Mouse (Mus musculus) kidney, adult 8-10 months (tissue): Measurements from ENCODE around the gene Syt12.

Experiments used
- DNase-seq, 2 experiments: peaks; one replicate each; pipeline ENCODE4 v3.0.0; 2022

The Syt12 gene

DNA sequence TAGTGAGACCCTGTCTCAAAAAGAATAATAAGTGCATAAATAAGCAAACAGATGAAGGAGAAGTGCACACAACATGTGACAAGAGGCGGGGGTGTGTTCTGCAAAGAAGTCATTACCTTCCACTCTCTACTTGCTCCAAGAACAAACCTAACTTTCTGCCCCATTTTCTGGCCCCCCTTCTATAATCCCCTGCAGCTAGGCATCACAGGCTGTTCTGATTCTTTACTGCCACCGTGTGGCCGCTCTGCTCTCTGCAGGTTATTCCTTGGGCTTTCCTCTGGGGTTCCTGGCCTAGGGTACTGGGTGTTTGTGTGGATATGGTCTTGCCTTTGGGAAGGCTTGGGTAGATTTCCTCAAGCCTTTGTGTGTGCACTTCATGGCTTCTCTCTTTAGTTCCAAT, 34.8 kb downstream of the Syt12 start:
- peak; percentile 68 to 87 for DNase-seq

DNA sequence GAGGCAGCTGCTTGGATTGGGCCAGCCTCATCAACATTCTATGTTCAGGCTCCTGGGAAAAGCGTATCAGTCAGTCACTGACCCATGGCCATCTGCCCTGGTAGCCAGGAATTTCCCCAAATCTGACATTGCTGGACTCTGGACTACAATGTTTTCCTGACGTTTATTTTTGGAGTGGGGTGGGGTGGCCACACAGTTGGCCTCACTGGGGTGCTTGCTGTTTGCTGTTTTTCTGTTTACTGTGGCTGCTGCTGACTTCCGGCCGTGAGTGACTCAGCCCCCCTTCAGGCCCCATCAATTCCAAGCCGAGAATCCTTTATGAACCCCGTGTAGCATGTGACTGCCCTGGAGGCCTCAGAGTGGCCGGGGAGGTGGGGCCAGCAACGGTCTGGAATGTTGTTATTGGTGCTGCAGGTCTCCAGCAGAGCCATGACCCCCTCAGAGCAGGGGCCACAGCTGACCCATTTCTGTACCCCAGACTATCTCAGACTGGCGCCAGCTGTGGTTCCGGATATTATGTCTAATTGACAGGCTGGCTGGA, 35.6 kb downstream of the Syt12 start:
- peak; percentile 82 to 89 for DNase-seq

DNA sequence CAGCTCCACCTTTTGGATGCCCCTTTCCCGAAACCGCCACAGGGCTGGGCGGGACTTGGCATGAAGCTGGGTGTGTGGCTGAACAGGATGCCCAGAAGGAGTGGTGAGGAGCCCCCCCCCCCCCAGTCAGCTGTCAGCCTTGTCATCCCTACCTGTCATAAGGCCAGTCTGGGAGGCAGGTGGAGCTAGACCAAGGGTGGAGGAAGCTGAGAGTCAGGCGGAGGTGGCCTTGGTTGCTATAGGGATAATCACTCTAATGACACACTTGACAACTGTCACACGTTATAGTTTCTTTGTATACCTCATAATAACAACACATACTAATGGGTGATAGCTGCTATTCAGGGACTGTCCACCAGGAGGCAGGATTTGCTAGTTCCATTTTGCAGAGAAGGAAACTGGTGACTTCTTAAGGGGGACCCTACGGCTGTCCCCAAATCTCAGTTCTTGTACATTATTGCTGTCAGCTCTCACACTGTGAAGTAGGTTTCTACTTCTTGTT, 36.1 kb downstream of the Syt12 start:
- DNase-seq, result peak in 1 of 2 experiments; percentile 68

DNA sequence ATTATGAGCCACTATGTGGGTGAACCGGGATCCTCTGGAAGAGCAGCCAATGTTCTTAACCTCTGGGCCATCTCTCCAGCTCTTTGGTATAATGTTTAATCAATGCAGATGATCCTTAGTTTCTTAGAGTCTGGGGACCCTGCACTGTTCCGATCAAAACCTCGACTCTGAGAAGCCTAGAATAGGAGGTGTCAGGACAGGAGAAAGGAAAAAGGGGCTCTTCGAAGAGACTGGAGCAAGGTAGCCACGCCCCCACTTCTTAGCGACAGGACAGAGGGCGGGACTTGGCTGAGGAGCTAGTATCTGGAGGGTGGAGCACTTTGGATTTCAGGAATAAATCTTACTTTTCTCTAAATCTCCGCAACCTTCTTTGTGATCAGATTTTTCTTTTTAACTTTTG, 37.0 kb downstream of the Syt12 start:
- peak; percentile 69 to 76 for DNase-seq

DNA sequence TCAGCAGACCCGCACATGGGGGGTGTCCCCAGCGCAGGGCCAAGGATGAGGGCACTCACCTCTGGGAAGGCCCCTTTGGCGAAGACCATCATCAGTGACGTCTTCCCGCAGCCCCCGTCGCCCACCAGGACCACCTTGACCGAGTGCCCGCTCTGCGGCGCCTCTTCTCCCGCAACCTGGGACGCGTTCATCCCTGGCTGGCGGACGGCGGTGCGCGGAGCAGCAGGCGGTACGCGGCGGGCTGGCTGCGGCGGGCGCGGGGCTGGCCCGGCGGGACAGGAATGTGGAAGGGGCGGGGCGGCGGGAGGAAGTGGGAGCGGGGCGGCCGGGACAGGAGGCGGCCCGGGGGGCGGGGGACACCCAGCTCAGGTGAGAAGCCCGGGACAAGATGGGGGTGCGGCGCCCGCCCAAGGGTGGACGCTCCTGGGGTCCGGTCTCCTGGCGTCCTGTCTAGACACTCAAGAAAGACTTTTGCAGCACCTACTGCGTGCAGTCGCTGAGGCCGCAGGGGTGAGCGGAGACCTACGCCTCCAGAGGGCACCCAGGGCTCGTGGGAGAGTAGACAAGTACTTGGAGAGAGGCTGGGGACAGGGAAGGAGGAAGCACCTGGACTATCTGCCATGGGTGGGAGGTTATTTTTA, 38.0 kb downstream of the Syt12 start, which contains the start of gene Rhod:
Gene Rhod (minus strand): TSS at position 272 of the 641 bp plus-strand sequence.
- DNase-seq, result peak; percentile 65 to 78

DNA sequence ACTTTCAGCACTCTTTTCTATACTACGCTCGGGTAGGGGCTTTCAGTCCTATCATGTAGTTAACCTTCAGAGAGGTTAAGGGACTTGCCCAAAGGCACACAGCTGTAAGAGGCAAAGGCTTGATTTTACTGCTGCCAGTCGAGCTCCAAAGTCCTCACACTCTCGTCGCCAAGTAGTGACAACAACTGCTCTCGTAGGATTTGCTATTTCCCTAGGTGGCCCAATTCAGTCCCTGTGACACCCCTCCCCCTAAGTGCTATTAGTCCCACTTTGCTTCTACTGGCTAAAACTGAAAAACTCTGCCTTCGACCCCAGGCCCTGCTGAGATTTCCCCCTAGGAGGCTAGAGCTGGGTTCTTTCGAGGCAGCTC, 38.5 kb downstream of the Syt12 start:
- DNase-seq, result no peak

DNA sequence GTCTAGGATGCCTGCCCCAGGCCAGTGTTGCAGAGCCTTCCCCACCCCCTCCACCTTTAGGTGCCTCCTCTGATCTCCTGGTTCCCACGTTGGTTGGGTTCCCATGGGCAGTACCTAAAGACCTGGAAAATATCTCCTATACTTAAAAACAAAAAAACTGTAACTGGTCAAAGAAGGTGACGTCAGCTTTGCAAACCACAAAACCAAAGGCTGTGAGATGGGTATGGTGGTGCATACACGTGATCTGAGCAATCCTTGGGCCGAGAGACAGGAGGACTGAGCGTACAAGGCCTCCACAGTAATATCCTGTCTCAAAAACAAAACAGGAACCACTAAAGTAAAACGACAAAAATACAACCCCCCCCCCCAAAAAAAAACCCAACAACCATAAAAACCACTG, 39.4 kb downstream of the Syt12 start:
- no peak for DNase-seq

DNA sequence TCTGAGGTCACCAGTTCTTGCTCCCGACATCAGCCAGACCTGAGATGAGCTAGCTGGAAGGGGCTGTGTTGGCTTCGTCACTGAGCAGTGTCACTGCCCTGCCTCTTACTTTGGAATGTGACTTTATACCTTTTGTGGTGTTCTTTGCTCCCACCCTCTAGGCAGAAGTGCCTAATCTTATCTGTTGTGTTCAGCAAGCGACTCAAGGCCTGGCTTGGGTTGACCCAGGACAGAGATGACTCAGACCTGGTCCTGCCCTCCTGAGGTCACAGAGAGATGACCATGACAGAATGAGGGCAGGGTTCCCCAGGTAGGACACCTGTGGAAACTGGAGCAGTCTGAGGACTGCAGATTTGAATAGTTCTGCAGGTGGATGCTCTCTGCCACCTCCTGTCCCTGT, 41.0 kb downstream of the Syt12 start:
- DNase-seq, result no peak

DNA sequence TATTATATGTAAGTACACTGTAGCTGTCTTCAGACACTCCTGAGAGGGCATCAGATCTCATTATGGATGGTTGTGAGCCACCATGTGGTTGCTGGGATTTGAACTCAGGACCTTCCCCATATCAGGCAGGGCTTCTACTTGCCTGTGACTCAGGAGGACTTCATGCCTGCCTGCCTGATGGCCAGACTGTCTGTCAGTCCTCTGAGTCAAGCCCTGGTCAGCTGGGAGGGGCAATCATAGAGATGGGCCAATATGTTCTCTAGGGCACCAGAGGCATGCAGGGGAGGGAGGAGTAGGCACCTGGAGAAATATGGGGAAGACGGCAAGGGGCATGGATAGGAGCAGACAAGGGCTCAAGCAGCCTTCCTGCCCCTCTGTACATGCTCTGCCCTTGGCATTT, 42.2 kb downstream of the Syt12 start:
- no peak for DNase-seq

DNA sequence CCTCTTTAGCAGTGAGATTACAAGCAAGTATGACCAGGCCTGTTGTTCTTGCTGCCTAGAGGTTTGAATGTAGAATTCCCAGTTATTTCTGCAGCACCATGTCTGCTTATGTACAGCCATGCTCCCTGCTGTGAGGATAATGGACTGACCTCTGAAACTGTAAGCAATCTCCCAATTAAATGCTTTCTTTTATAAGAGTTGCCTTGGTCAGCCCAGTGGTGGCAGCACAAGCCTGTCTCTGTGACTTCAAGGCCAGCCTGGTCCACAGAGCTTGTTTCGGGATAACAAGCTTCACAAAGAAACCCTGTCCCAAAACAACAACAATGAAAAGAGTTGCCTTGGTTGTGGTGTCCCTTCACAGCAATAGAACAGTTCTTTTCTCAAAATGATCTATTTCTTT, 43.5 kb downstream of the Syt12 start:
- DNase-seq, result no peak

DNA sequence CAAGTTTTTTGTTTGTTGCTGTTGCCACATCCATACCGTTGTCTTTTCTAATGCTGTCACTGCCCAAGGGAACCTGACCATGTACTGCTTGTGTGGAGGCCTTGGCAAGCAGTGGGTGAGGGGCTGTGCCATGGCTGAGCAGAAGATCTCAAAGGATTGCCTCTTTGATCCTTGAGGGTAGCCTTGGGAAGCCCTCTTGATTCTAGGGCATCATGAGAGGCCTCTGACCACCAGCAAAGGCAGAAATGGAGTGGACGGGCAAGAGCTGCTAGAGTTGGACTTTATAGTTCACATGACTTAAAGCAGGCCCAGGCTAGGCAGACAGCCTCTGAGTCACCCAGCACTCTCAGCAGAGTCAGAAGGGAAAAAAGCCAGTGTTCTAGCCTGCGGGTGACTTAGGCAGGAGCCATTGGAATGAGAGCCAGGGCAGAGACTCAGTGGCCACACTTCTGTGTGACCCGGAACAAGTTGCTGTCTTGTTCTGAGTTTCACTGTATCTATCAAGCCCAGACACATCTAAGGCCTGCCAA, 47.1 kb downstream of the Syt12 start:
- no peak for DNase-seq

DNA sequence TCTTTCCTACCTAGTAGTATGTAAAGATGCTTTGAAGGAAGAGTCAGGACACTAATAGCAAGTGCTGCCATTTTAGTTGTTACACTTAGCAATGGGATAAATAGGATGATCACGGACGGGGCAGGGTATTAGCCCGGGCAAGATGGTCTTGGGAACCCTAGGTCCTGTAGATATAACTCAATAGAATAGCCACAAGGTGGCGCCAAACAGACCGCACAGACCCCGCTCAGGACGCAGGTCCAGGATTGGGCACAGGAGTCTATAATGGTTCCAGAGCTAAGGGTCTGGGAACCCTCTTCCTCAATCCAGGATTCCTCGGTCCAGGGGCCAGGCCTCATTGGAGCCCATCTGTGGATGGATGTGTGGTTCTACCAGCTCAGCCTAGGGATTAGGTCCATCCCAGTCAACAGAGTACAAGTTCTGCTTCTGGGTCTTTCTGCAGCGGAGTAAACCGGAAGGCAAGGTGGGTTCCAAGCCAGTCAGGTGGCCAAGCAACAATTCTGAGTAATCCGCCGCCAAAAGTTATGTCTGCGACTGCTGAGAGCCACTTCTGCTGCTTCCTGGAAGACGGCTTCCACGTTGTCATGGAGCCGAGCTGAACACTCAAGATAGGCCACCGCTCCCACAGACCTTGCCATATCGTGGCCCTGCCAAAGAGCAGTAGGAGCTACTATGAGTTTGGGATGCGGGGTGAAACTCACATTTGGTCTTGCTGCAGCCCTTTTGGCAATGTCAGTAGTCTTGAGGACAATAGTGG, 51.5 kb downstream of the Syt12 start:
- peak in 1 of 2 experiments; percentile 42 for DNase-seq

DNA sequence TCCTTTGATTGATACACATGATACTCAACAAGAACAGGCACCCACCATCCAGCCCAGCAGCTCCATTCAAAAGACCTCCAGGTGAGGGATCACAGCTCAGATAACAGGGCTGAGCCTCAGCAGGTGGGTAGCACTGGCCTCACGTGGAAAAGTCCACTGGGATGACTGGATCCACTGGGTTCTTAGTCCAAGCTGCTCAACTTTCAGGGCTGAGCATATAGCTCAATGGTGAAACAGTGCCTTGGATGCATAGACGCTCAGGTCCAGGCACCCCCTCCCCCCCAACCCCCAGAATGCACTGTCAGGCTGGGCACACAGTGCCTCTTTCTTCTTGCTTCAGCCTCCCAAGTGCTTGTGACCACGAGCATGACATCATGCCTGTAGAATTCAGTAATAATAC, 54.2 kb downstream of the Syt12 start:
- DNase-seq, result no peak

DNA sequence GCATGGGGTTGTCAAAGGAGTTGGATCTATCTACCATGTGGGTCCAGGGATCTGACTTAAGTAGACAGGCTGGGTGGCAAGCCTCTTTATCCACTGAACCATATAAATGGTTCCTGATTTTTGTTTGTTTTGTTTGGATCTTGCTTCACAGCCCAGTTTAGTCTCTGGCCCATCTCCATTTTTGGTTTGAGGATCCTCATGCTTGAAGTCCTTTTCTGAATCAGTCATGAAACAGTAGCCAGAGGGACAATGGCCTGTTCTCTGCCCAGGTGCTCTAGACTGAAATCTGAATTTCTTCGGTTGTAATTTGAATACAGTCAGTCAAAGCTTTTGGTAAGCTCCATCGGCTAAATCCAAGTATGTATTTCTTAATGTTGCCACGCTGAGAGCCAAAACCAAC, 54.7 kb downstream of the Syt12 start:
- DNase-seq, result no peak

DNA sequence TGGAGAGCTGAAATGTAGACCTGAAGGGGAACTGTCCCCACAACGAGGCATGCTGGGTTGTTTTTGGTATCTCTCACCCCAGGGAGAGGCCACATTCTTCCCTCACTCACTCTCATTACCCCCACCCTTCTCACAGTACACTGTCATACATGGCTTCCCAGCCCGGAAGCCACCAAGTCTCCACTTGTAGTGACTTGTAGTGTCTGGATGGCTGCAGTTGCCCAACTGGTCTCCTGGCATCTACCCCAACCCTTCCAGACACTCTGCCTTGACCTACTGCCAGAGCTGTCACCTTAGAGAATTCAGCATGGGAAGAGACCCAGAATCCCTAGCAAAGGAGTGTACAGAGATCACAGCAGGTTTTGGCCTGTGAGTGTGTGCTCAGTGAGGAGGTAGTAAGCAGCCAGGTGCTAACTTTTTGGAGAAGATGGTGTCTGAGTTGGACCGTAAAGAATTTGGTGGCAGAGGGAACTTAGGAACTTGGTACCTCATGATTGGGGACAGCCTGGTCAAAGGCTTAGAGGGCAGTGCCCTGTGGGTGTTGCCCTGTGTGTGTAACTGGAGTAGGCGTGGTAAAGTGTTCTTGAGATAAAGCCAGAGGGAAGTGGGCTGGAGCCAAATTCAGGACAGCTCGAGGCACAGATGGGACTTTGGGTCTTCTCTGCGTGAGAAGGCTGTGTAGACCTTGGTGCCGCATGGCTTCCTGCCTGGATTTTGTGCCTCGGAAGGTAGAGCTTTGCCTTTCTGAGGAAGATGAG, 56.9 kb downstream of the Syt12 start:
- peak in 1 of 2 experiments; percentile 51 for DNase-seq

DNA sequence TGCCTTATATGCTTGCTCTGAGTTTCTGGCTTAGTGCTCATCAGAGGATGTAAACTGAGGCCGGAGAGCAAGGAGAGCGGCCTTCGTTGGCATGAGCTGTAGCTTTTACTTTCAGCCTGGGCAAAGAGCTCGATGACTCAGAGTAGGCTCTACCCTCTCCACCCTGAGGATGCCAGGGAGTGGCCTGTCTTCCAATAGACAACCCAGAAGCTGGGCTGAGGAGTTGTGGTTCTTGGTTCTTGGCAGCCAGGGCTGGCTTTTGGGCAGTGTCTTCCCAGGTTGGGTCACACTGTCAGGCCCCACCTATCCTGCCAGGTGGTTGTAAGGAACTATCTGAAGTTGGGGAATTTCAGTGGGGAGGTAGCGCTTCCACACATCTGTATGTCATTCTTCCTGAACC, 57.5 kb downstream of the Syt12 start:
- DNase-seq, result no peak

DNA sequence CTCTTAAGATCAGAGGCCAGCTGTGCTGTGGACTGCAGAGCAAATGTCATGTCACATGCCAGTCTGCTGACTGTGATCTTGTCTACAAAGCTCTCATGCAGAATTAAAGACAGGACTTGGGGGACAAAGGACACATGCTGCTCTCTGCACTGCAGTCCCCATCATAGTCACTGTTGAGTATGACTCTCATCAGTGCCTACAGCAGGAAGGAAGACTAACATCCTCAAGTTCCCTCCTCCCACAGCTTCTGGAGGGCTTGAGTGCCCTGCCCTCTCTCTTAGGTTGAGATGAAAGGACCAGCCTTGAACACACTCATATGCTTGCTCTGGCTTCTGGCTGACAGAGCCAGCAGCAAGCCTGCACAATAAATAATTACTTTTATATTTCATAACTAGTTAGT, 59.5 kb downstream of the Syt12 start:
- no peak for DNase-seq

DNA sequence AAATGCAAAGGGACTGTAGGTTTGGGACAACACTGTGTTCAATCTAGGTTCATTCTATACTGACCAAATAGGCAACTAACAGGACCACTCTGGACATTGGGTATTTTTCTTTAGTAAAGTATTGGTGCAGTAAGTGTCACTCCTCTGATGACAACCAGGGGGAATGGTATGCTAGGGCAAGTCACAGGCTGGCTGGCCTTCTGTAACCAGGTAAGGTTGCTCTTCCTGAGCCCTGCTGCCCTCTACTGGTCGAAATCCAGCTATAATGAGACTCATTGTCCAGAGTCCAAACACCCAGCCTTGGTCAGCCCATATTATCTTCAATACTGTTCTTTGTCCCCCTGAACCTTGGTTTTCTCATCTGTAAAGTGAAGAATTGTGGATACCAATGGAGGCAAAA, 60.1 kb downstream of the Syt12 start:
- DNase-seq, result peak; percentile 67 to 86

DNA sequence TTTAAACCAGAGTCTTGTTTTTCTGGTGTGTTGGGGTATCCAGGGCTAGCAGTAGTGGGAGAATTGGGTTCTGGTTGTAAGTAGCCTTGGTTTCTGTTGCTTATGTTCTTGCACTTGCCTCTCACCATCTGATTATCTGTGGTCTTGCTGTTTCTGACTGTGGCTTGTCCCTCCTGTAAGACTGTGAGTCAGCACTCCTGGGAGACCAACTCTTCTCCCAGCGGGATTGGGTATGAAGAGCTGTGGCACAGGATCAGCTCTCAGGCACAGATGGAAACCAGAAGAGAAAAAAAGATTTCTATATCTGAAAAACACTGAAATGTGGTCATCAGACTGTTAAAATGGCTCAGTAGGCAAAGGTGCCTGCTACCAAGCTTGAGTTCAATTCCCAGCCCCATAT, 62.6 kb downstream of the Syt12 start:
- no peak for DNase-seq

DNA sequence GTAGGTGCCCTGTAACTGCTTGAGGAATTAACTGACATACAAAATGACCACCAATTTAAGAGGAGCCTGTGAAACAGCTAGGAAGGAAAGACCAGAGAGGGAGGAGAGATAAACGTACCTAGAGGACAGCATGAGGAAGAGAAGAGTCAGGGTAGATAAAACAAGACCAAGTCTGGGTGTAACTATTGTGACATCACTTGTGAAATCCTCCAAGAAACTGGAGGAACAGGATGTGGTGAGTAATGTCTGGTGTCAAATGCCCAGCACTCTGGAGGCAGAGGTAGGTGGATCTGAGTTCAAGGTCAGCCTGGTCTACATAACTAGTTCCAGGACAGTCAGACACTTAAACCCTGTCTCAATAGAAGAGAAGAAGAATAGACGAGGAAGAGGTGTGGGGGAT, 68.2 kb downstream of the Syt12 start:
- DNase-seq, result no peak

DNA sequence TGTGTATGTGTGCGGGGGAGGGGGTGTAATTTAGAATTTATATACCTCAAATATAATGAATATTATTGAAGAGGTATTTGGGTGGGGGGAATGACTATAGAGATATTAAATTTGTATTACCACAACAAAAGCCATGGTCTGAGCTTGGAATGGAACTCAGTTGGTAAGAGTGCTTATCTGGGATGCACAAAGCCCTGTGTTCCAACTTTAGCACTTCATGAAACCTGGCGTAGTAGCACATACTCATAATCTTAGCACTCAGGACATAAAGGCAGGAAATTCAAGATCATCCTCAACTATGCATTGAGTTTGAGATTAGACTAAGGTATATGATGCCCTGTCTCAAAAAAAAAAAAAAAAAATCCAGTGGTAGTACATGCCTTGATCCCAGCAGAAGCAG, 72.4 kb downstream of the Syt12 start:
- no peak for DNase-seq

DNA sequence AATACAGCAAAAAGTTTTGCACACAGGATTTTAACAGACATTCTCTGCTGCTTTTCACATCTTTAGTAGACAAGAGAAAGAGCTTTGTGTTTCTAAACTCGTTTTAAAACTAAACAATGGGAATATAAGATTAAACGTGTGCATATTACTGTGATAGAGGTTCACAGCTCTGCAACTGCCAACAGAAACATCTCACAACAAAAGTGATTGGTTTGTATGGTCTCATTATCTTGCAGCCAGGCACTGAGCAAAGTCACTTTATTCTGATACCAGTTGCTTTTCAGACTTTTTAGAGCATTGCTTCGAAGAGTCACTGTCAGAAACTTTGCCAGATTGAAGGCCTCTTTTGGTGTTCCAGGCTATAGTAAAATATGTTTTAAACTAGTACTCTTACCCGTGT, 78.3 kb downstream of the Syt12 start:
- no peak for DNase-seq

DNA sequence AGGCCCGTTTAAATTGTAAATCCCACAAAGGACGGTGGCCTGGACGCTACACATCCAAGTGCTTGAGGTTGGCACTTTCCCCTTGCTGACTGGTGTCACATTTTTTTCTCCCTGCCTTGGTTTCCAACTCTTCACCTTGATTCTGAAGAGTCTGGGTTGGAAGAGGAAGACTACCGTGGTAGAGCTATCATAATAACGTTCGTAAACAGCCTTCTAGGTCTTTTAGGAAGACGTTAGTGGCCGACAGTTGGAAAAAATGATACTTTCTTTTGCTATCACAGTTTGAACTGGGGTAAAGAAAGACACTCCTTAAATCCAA, 78.7 kb downstream of the Syt12 start:
- no peak for DNase-seq
